Mouse (Mus musculus) neural tube, embryonic 11.5 days (tissue): ENCODE data around the gene Mrgprx1. TPM values are rescaled to one million over a fixed set of nuclear protein-coding genes. Genes with fewer than 3 reads are reported as not detected.

Experiments used
- ATAC-seq: fragments of 200-750 bp; cut with Nextera tagmentation; 2 replicates; pipeline ENCODE4 v1.8.0; 2017; ENCODE audit warnings: moderate number of reproducible peaks, mild to moderate bottlenecking, moderate TSS enrichment, moderate library complexity; ENCODE audit not compliant: insufficient read depth, low FRiP score, low TSS enrichment
- DNase-seq: peaks from one replicate; pipeline ENCODE4 v3.0.0-alpha.2; 2015; ENCODE audit warnings: low spot score
- H3K27ac ChIP-seq: fragments of 300-500 bp; sonication (generic); 2 replicates; pipeline ENCODE4 v1.5.1; 2014; ENCODE audit warnings: low read depth, mild to moderate bottlenecking, low read length
- H3K27me3 ChIP-seq: fragments of 300-500 bp; sonication (generic); 2 replicates; pipeline ENCODE4 v1.6.1; 2014; ENCODE audit warnings: mild to moderate bottlenecking, low read length, mixed read lengths; ENCODE audit not compliant: control insufficient read depth, insufficient read depth
- H3K36me3 ChIP-seq: fragments of 300-500 bp; sonication (generic); 2 replicates; pipeline ENCODE4 v1.6.1; 2014; ENCODE audit warnings: mild to moderate bottlenecking, low read length, moderate library complexity, mixed read lengths; ENCODE audit not compliant: control insufficient read depth, insufficient read depth
- H3K4me1 ChIP-seq: fragments of 300-500 bp; sonication (generic); 2 replicates; pipeline ENCODE4 v1.6.1; 2014; ENCODE audit warnings: low read length, mixed read lengths; ENCODE audit not compliant: control insufficient read depth, insufficient read depth
- H3K4me2 ChIP-seq: fragments of 300-500 bp; sonication (generic); 2 replicates; pipeline ENCODE4 v1.6.1; 2014; ENCODE audit warnings: low read depth, mild to moderate bottlenecking, moderate library complexity
- H3K4me3 ChIP-seq: fragments of 300-500 bp; sonication (generic); 2 replicates; pipeline ENCODE4 v1.5.1; 2014; ENCODE audit warnings: low read depth, low read length
- H3K9ac ChIP-seq: fragments of 300-500 bp; sonication (generic); 2 replicates; pipeline ENCODE4 v1.6.1; 2014; ENCODE audit warnings: mild to moderate bottlenecking, low read length
- H3K9me3 ChIP-seq: fragments of 300-500 bp; sonication (generic); 2 replicates; pipeline ENCODE4 v1.6.1; 2016; ENCODE audit warnings: low read length; ENCODE audit not compliant: control insufficient read depth
- WGBS: fragments of 180-500 bp; shearing (Covaris S2); extraction: QIAGEN DNeasy Blood & Tissue Kit; methylation state at CpG from one replicate; pipeline ENCODE4 v1.1.7; 2014; 5-methylcytosine and 5-hydroxymethylcytosine counted together
- polyA plus RNA-seq: library from polyadenylated mRNA; unstranded; fragments of >200 nt; fragmentation: Nextera tagmentation; extraction: Ambion mirVana; gene quantifications from 2 replicates; pipeline ENCODE4 v1.2.1, GENCODE M21; 2014

The Mrgprx1 gene
- not detected in 2 replicates for polyA plus RNA-seq

DNA sequence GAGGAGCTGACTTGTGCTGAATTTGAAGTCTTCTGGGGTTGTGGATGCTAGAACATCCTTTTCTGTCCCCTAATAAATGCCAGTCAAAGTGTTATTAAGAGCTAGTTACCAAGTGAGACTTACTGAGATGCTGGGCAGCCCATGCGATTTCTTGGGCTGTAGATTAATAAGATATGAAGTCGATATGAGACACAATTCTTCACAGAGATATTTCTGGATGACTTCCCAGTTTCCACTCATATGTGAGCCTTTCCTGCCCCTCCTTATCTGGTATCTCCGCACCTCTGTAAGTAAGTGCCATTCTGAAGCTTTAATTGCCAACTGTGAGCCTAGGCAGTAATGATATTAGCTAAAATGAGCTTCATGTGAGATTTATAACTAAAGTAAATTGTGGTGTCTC is at the start of gene Mrgprx1:
Mrgprx1 (minus strand) TSS at position 101 of the 400 bp plus-strand sequence.
- no peak for DNase-seq
- Histone ChIP-seq H3K9ac (no peak within 1 kb of the TSS), H3K27ac (no peak within 1 kb of the TSS), H3K4me2 (no peak within 1 kb of the TSS), H3K4me3 (no peak within 1 kb of the TSS), H3K9me3 (no peaks in the 10 kb centered on the region), H3K27me3 (no peaks in the 10 kb centered on the region), H3K4me1 (no peaks in the 10 kb centered on the region), H3K36me3 (no peaks in the 10 kb centered on the region)
- WGBS = 90% methylated on average over 3 of the region's 3 CpGs
- ATAC-seq = no peak

DNA sequence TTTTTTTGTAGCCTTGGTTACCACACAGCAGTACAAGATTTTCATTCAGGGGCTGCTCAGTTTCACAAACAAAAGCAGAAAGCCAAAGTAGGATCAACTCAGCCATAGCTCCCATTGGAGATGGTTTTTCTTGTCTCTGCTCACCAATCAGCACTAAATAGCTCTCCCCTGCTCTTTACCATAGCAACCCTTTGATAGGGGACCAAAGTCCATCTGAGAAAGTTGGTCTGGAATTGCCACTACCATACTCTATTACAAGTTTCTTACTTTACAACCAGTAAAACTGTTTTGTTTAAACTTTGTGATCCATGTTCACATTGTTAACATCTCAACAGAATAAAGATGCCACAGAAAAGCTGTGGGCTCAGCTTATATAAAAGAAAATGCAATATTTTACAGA is 48.1 kb upstream of the Mrgprx1 start:
- Histone ChIP-seq H3K4me1 (no peaks in the 10 kb centered on the region), H3K9ac (no peak overlapping the region)

DNA sequence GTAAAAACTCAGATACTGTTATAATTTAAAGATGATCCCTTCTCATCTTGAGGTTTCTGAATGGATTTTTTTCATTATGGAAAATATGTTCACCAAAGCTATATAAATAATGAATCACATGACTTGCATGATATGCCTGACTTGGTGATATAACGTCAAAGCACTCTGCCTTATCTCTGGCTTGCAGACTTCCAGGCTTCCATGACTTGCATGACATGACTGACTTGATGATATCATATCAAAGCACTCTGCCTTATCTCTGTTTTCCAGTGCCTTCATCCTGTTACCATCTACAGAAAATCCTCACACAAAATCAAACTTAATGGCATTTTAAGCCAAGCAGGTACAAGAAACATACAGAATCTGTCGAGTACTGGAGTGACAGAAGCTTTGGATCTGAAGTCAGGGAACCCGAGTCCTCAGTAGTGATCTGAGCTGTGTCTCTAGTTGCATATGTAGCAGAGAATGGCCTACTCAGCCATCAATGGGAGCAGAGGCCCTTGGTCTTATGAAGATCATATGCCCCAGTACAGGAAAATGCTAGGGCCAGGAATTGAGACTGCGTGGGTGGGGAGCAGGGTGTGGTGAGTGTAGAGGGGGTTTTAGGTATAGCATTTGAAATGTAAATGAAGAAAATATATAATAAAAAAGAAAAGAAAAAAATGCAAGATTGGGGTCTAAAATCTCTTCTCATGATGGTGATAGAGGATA is 19.2 kb upstream of the Mrgprx1 start:
- Histone ChIP-seq H3K27ac (no peak overlapping the region), H3K4me2 (no peak overlapping the region), H3K9ac (no peak overlapping the region), H3K4me3 (no peak overlapping the region), H3K4me1 (no peaks in the 10 kb centered on the region), H3K36me3 (no peaks in the 10 kb centered on the region), H3K27me3 (no peaks in the 10 kb centered on the region), H3K9me3 (no peaks in the 10 kb centered on the region)
- WGBS = 83% methylated on average over 4 of the region's 4 CpGs
- DNase-seq (no peak), ATAC-seq (no peak)

More for the DNA sequence above, 48.1 kb upstream of the Mrgprx1 start:
- DNase-seq (no peak), ATAC-seq (no peak)
- H3K36me3 ChIP-seq = no peaks in the 10 kb centered on the region
- H3K27me3 ChIP-seq = no peaks in the 10 kb centered on the region
- H3K4me3 ChIP-seq = no peak overlapping the region
- no peak overlapping the region for H3K4me2 ChIP-seq
- H3K9me3 ChIP-seq = no peaks in the 10 kb centered on the region
- H3K27ac ChIP-seq = no peak overlapping the region

DNA sequence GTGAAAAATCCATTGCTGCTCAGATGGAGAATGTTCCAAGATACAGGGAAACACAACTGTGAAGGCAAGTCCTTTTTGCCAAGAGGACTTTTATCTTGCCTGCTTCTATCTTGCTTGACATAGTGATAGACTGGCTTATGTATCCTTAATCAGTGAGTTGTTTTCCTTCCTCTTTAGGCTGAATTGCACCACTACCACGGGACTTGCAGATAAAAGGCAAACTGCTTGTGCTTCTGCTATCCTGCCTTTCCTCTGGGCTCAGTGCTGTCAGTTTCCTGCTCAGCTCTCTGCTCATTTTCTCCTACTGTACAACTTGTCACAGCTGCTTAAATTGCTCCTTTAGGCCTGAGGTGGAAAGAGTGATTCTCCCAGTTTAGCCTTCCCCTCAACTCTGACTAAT is 16.6 kb upstream of the Mrgprx1 start:
- DNase-seq (no peak), ATAC-seq (no peak)

DNA sequence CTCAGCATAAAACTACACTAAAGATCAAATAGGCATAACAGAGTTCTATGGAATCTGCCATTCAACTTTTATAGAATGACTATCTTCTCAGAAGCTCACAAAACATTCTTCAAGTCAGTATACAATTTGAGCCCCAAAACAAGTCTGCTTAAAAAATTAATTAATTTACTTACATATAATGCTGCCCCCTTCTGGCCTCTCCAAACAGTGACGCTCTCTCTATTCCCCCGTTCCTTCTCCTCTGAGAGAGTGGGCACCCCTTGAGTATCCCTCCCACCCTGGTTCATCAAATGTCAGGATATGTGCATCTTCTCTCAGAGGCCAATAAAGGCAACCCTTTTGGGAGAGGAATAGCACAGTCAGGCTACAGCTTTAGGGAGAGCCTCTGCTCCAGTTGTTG is 9.5 kb downstream of the Mrgprx1 start:
- Histone ChIP-seq H3K36me3 (no peaks in the 10 kb centered on the region), H3K27me3 (no peaks in the 10 kb centered on the region), H3K27ac (no peak overlapping the region), H3K9ac (no peak overlapping the region), H3K4me1 (no peaks in the 10 kb centered on the region), H3K4me2 (no peak overlapping the region), H3K4me3 (no peak overlapping the region), H3K9me3 (no peaks in the 10 kb centered on the region)
- no peak for ATAC-seq
- no peak for DNase-seq
- 59% methylated on average over 2 of the region's 2 CpGs for WGBS

More for the DNA sequence above, 16.6 kb upstream of the Mrgprx1 start:
- WGBS = 62% methylated on average over 1 of the region's 1 CpGs
- Histone ChIP-seq H3K27me3 (no peaks in the 10 kb centered on the region), H3K4me2 (no peak overlapping the region), H3K9me3 (no peaks in the 10 kb centered on the region), H3K4me3 (no peak overlapping the region), H3K9ac (no peak overlapping the region), H3K4me1 (no peaks in the 10 kb centered on the region), H3K27ac (no peak overlapping the region), H3K36me3 (no peaks in the 10 kb centered on the region)

DNA sequence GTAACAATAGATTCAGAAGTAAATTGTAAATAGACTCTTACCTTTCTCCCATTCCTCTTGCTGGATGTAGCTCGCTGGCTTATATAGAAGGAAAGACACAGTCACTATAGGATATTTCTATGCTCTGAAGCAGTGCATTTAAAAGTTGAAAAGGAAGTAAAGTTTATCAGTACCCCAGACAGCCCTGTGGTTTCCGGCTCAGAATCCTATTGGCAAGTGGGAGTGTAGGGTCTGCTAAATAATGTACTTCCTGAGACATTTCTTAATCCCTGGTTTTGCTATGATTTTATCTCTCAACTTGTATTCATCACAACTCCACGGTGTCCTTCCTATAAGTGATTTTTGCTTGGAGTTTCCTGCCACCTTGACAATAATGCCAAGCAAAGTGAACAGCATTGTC is 31.7 kb downstream of the Mrgprx1 start:
- DNase-seq (no peak), ATAC-seq (no peak)
- no peak overlapping the region for H3K9ac ChIP-seq
- WGBS = 78% methylated on average over 3 of the region's 3 CpGs
- no peaks in the 10 kb centered on the region for H3K4me1 ChIP-seq
- no peak overlapping the region for H3K4me2 ChIP-seq
- no peaks in the 10 kb centered on the region for H3K36me3 ChIP-seq
- H3K9me3 ChIP-seq = no peaks in the 10 kb centered on the region
- no peak overlapping the region for H3K27ac ChIP-seq
- H3K4me3 ChIP-seq = no peak overlapping the region
- no peaks in the 10 kb centered on the region for H3K27me3 ChIP-seq

DNA sequence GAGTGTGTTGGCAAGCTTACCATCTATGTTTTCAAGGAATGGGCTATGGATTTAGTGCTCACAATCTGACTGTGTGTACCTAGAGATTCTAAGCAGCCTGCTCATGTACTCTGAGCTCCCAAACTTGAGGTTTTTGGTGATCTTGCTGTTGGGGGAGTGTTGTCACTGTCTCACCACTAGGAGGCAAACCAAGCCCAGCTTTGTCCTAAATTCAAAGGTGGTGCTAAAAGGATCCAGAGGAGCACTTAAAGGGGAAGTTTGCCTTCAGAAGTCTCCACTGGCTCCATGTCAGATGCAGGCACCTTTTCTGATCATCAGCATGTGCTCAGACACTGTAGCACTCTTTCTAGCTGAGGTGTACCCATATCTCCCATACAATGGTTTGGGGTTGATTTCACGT is 40.6 kb downstream of the Mrgprx1 start:
- 65% methylated on average over 1 of the region's 1 CpGs for WGBS
- Histone ChIP-seq H3K9me3 (no peaks in the 10 kb centered on the region), H3K4me3 (no peak overlapping the region), H3K27me3 (no peaks in the 10 kb centered on the region), H3K36me3 (no peaks in the 10 kb centered on the region), H3K4me1 (no peaks in the 10 kb centered on the region), H3K27ac (no peak overlapping the region), H3K4me2 (no peak overlapping the region), H3K9ac (no peak overlapping the region)
- ATAC-seq (no peak), DNase-seq (no peak)

DNA sequence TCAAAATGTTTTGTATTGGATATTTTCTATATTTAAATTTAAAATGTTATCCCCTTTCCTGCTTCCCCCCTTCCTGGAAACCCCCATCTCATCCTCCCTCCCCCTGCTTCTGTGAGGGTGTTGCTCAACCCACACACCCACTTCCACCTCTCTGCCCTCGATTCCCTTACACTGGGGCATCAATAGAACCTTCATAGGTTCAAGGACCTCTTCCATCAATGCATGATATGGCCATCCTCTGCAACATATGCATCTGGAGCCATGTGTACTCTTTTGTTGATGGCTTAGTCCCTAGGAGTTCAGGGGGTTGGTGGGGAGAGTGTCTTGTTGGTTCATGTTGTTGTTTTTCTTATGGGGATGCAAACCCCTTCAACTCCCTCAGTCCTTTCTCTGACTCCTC is 45.4 kb downstream of the Mrgprx1 start, which contains the start of gene Mrgpra4:
Mrgpra4 (minus strand) TSS at position 101 of the 400 bp plus-strand sequence.
- WGBS = 70% methylated on average over 1 of the region's 1 CpGs
- H3K4me2 ChIP-seq = no peak within 1 kb of the TSS
- no peaks in the 10 kb centered on the region for H3K4me1 ChIP-seq
- no peak for ATAC-seq
- no peaks in the 10 kb centered on the region for H3K36me3 ChIP-seq
- no peak within 1 kb of the TSS for H3K9ac ChIP-seq
- DNase-seq = no peak
- H3K27me3 ChIP-seq = no peaks in the 10 kb centered on the region
- no peak within 1 kb of the TSS for H3K27ac ChIP-seq
- no peaks in the 10 kb centered on the region for H3K9me3 ChIP-seq
- H3K4me3 ChIP-seq = no peak within 1 kb of the TSS
